In genomic region chr14:74788766-74789165, GRCm38 (mm10) we compare ENCODE assay signal across 8 mouse cellular contexts. TPM values are rescaled to one million over a fixed set of nuclear protein-coding genes. Genes with fewer than 3 reads are reported as not detected.
DNase-seq lines count a peak whose midpoint lies in the region; ATAC-seq and TF ChIP-seq lines count a peak whose summit lies in the region.

No protein-coding gene starts in this region.

- H3K4me2 ChIP-seq in liver, embryonic 11.5 days: no peak overlapping the region
- H3K4me2 ChIP-seq in lung, embryonic 14.5 days: no peak overlapping the region

- TF ChIP-seq POLR2A in liver, adult 2 months (IDR thresholded peaks at IDR 0.05; ENCODE audit: extremely low read depth, insufficient read depth, low read length): no peak

- TF ChIP-seq CTCF in gastrocnemius, adult 2 months (IDR thresholded peaks at IDR 0.05): peak; percentile 70
- peak; percentile 28; the same call in 1 of the 2 replicates for TF ChIP-seq CTCF in liver, adult 2 months (IDR thresholded peaks at IDR 0.05; ENCODE audit: low read depth, low read length)
- peak; percentile 55 for TF ChIP-seq CTCF in lung, embryonic 14.5 days (IDR thresholded peaks at IDR 0.05; ENCODE audit: low read depth)

- intact Hi-C loops in gastrocnemius, adult 2 months (cut with DNase I): loop anchor here (5.0 kb wide), 2 partner anchors 159 to 204 kb away; partner anchors contain the start of gene Lrch1

- 74% methylated on average over 8 of the region's 8 CpGs for WGBS in liver, adult 2 months
- WGBS in liver, embryonic 11.5 days: 81% methylated on average over 8 of the region's 8 CpGs
- WGBS in lung, embryonic 14.5 days: 65% methylated on average over 8 of the region's 8 CpGs

- no peak overlapping the region for H3K4me3 ChIP-seq in gastrocnemius, adult 2 months
- H3K4me3 ChIP-seq in liver, adult 2 months (ENCODE audit: insufficient read depth, low read depth, low read length): no peak overlapping the region
- no peak overlapping the region for H3K4me3 ChIP-seq in liver, embryonic 11.5 days (ENCODE audit: low read depth, low read length)
- H3K4me3 ChIP-seq in lung, embryonic 14.5 days (ENCODE audit: low read depth, low read length): no peak overlapping the region

- no peaks in the 10 kb centered on the region for H3K79me2 ChIP-seq in liver, adult 2 months (ENCODE audit: control insufficient read depth, insufficient read depth, low read length)

- peaks cover 28% of the 10 kb centered on the region for H3K36me3 ChIP-seq in liver, adult 2 months (ENCODE audit: control insufficient read depth, insufficient read depth, low read length)
- H3K36me3 ChIP-seq in liver, embryonic 11.5 days (ENCODE audit: control insufficient read depth, insufficient read depth, low read length): peaks cover 7% of the 10 kb centered on the region; the same call in 1 of the 2 replicates
- H3K36me3 ChIP-seq in lung, embryonic 14.5 days (ENCODE audit: insufficient read depth): peaks cover 26% of the 10 kb centered on the region

- ATAC-seq in liver, embryonic 11.5 days (replicated peaks; ENCODE audit: low FRiP score): no peak
- no peak for ATAC-seq in lung, embryonic 14.5 days (ENCODE audit: insufficient read depth)

- H3K9me3 ChIP-seq in liver, embryonic 11.5 days (ENCODE audit: control insufficient read depth, low read length): no peaks in the 10 kb centered on the region
- no peaks in the 10 kb centered on the region for H3K9me3 ChIP-seq in lung, embryonic 14.5 days (ENCODE audit: low read depth, low read length)

- H3K4me1 ChIP-seq in liver, adult 2 months (ENCODE audit: control insufficient read depth, insufficient read depth, low read length): no peaks in the 10 kb centered on the region; the same call in 1 of the 2 replicates
- H3K4me1 ChIP-seq in liver, embryonic 11.5 days (replicated peaks; ENCODE audit: control insufficient read depth, insufficient read depth, low read length): 0 out of 2 replicates have a peak, but pooled peaks cover 3% of the 10 kb centered on the region
- no peaks in the 10 kb centered on the region for H3K4me1 ChIP-seq in lung, embryonic 14.5 days (ENCODE audit: insufficient read depth)

- no peaks in the 10 kb centered on the region for H3K27me3 ChIP-seq in liver, adult 2 months (ENCODE audit: control insufficient read depth, insufficient read depth, low read length)
- H3K27me3 ChIP-seq in liver, embryonic 11.5 days (replicated peaks; ENCODE audit: control insufficient read depth, insufficient read depth, low read length): no peaks in the 10 kb centered on the region
- H3K27me3 ChIP-seq in lung, embryonic 14.5 days (ENCODE audit: insufficient read depth, low read length): no peaks in the 10 kb centered on the region

- no peak overlapping the region for H3K9ac ChIP-seq in liver, adult 2 months (ENCODE audit: low read depth, low read length)
- H3K9ac ChIP-seq in liver, embryonic 11.5 days (ENCODE audit: low read depth, low read length): no peak overlapping the region
- H3K9ac ChIP-seq in lung, embryonic 14.5 days: no peak overlapping the region

- DNase-seq in gastrocnemius, adult 2 months: peak; percentile 36
- no peak for DNase-seq in gastrocnemius, postnatal 25 days
- DNase-seq in liver, adult 2 months (ENCODE audit: extremely low read depth, low read depth, low spot score): no peak
- DNase-seq in liver, embryonic 11.5 days (ENCODE audit: low spot score): no peak
- DNase-seq in NIH3T3 (ENCODE audit: low read depth): peak; percentile 21
- peak; percentile 61 for DNase-seq in lung, embryonic 14.5 days
- no peak for DNase-seq in right cerebral cortex, adult 18-20 months
- no peak for DNase-seq in thymus, postnatal 0 days (ENCODE audit: low spot score)

- no peak overlapping the region for H3K27ac ChIP-seq in gastrocnemius, adult 2 months
- no peak overlapping the region for H3K27ac ChIP-seq in liver, adult 2 months (replicated peaks; ENCODE audit: insufficient read depth, low read depth, low read length)
- H3K27ac ChIP-seq in liver, embryonic 11.5 days (ENCODE audit: low read depth, low read length): no peak overlapping the region
- H3K27ac ChIP-seq in lung, embryonic 14.5 days (ENCODE audit: low read depth): no peak overlapping the region

RNA-seq across cellular contexts. Expression of gene Esd, which starts 56.7 kb away (rescaled TPM):
- total RNA-seq in gastrocnemius, adult 2 months (2021): 10 to 100 TPM; 70.6 to 75.1 TPM
- 10 to 100 TPM; 66.1 to 83.7 TPM for total RNA-seq in gastrocnemius, postnatal 25 days (2021)
- 327 and 396 TPM in 2 replicates for total RNA-seq in liver, adult 2 months (2014; rRNA removed)
- 119 and 143 TPM in 2 replicates for polyA plus RNA-seq in liver, adult 2 months (2012; rRNA removed)
- 327 and 341 TPM in 2 replicates for polyA plus RNA-seq in liver, embryonic 11.5 days (2014; fragmentation: Nextera tagmentation; extraction: Ambion mirVana)
- 388 and 416 TPM in 2 replicates for polyA plus RNA-seq in lung, embryonic 14.5 days (2014; fragmentation: Nextera tagmentation; extraction: Ambion mirVana)
- 294 and 299 TPM in 2 replicates for polyA plus RNA-seq in thymus, postnatal 0 days (2015; fragmentation: Nextera tagmentation; extraction: Ambion mirVana)

Comparison
In these comparisons a context has a peak if more than half of its experiments do, and no peak if none do; other contexts are left out.
1. DNase-seq: peak in gastrocnemius, adult 2 months (single experiment), NIH3T3 (single experiment) and lung, embryonic 14.5 days (single experiment); none in gastrocnemius, postnatal 25 days (single experiment), liver, adult 2 months (single experiment), liver, embryonic 11.5 days (single experiment), right cerebral cortex, adult 18-20 months (single experiment) and thymus, postnatal 0 days (single experiment).
2. Peak in every context shown above with its lines, with median percentiles within 50 percentile points of each other: CTCF ChIP-seq.